Mouse (Mus musculus) kidney, postnatal 14 days (tissue): ENCODE measurements at regions not wholly inside any gene's neighbourhood (a gene's known extent, or its start where the extent isn't known, plus 50 kb on each side); places are given as distances from the start of the nearest gene placed in this dataset.

Source experiments
- DNase-seq: peaks from one replicate; pipeline ENCODE4 v3.0.0; 2022; ENCODE audit warnings: mixed read lengths

DNA sequence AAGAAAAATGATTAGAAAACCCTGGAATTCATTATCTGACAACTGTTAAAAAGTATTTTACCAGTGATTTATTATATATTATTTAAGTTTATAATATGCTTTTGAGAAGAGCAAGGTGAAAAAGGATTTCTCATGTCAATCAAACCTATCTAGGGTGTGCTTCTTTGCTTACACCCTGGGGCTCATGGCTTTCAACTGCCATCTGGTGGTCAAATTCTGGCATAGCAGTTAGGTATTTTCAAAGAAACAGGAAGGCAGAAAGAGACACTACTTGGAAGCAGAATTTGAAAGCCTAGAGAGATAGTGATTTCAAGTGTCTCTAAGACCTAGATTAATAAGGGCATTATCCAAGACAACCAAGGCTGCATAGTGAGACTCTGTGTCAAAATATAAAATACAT, 167.8 kb upstream of the Amot start:
- peak; percentile 10 for DNase-seq

DNA sequence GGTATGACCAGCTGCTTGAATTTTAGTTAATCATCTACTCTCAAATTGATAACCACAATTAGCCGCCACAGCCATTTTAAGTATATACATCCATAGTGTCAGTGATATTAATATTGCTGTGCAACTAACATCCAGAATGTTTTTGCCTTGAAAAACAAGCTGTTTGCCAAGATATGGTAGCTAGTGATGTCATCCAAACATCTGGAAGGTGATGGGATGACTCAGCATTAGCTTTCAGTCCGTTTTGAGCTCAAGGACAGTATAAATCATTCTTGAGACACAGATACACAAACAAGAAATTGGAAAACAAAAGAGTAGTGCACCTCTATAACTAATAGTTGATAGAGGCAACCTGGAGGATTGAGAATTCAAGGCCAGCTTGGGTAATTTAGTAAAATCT, 146.7 kb upstream of the Amot start:
- DNase-seq: no peak

DNA sequence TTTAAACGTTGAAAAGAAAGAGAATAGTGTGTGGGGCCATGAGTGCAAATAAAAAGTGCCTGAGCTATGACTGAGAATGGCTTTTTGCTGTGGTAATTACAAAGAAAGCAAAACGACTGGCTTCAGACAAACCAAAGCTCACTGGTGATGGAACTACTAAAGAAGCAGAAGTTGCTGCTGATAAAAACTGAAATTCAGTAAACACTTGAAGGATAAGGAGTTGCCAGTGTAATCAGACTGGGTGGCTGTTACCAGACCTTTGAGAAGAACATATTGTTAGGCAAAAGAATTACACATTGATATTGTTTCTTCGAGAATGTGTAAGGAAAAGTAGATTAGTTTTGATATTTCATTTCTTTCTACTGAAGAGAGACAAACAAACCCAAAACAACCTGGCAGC, 114.7 kb upstream of the Amot start:
- no peak for DNase-seq

DNA sequence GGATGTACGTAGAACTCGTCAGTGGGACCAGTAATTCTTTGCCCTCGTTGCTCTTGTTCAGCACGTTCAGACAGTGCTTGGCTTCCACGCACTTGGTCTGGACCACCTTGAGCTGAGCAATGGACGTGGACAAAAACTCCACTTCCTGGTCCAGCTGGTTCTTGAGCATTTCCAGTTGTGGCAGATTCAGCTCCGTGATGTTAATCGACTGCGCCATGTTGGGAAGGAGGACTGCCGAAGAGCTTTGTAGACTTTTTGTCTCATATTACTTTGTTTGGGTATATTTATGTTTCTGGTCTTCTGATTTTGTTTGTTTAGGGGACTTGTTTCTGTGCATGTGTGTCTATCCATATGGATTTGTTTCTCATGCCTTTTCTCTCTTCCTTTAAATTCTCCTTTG, 97.1 kb upstream of the Amot start:
- DNase-seq: no peak

DNA sequence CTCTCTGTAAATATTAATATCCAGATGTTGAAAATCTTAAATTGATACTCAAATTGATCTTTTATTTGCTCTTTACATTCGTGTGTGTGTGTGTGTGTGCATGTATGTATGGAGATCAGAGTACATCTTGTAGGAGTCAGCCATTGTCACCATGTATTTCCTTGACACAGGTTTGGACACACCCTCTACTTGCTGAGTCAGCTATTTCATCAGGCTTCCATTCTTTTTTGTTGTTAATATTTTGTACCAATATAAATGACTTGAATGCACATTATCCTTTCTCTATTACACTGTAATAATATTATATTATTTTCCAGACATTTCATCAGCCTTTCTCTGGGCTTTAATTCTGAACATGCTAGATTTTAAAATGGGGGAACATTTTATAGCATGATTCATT, 85.8 kb upstream of the Amot start:
- DNase-seq: no peak

DNA sequence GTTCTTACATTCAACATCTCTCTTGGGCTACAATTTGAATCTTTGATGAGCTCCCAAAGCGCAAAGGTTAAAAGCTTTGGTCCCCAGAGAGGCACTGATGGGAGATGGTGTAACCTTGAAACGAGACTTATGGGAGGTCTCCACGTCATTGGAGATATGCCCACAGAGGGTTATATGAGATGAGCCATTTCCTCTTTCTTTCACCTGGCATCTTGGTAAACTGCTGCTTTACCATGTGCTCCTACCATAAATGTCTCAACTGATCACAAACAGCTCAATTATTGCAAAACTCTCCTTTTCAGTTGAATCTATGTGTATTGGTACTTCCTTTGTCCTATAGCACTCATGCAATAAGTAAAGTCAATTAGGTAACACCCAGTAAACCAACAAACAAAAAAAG, 62.5 kb upstream of the Amot start:
- DNase-seq: no peak

DNA sequence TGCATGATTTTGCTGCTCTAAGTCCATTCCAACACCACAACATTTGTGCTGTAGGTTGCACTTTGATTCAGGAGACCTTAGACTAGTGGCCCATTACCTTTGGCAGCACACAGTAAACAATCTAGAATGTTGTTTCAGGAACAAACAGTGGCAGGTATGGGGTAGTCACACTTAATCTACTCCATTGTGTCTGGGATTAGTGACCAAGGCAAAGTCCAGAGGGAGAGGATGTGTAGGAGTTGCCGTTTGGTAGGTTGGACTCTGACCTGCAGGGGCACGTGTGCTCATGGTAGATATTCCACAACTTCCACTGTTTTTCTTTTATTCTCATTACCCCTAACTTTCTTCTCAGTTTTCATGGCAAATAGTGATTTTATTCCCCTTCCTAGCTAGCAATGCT, 62.1 kb upstream of the Amot start:
- DNase-seq: no peak

DNA sequence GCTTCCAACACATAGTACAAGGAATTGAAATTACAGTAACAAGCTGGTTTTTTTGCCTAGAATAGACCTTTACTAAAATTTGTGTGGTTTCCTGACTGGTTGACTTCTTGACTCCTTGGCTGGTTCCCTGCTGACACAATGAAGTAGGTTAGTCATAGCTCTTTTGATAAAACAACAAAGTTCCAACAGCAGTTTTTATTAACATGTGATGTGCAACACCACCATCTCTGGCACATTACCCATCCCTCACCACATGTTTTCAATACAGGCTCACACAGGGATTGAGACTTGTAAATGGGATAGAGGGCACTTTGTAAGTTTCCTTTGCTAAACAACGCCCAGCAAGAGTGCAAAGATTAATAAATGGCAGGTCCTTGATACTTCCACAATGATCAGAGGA, 53.9 kb upstream of the Amot start:
- no peak for DNase-seq
